Mouse (Mus musculus) heart, embryonic 12.5 days (tissue): Measurements from ENCODE around the gene Rps19. TPM values are rescaled to one million over a fixed set of nuclear protein-coding genes. Genes with fewer than 3 reads are reported as not detected.
A peak's percentile ranks its signal among the peaks of the same experiment; 100 is the strongest.

Source experiments
- ATAC-seq: fragments of 200-750 bp; cut with Nextera tagmentation; 2 replicates; pipeline ENCODE4 v1.8.0; 2017; ENCODE audit warnings: moderate TSS enrichment, moderate library complexity; ENCODE audit not compliant: insufficient number of reproducible peaks, low FRiP score
- H3K27ac ChIP-seq: fragments of 300-500 bp; sonication (generic); 2 replicates; pipeline ENCODE4 v1.5.1; 2016; ENCODE audit warnings: mild to moderate bottlenecking, moderate library complexity; ENCODE audit not compliant: poor library complexity, severe bottlenecking
- H3K27me3 ChIP-seq: fragments of 300-500 bp; sonication (generic); replicated peaks from 2 replicates; pipeline ENCODE4 v1.6.1; 2016; ENCODE audit warnings: mild to moderate bottlenecking, moderate library complexity
- H3K36me3 ChIP-seq: fragments of 300-500 bp; sonication (generic); 2 replicates; pipeline ENCODE4 v1.6.1; 2016; ENCODE audit warnings: mild to moderate bottlenecking, moderate library complexity
- H3K4me1 ChIP-seq: fragments of 300-500 bp; sonication (generic); replicated peaks from 2 replicates; pipeline ENCODE4 v1.6.1; 2016; ENCODE audit warnings: mild to moderate bottlenecking
- H3K4me2 ChIP-seq: fragments of 300-500 bp; sonication (generic); 2 replicates; pipeline ENCODE4 v1.6.1; 2016; ENCODE audit warnings: mild to moderate bottlenecking, moderate library complexity
- H3K4me3 ChIP-seq: fragments of 300-500 bp; sonication (generic); 2 replicates; pipeline ENCODE4 v1.5.1; 2016; ENCODE audit warnings: mild to moderate bottlenecking
- H3K9ac ChIP-seq: fragments of 300-500 bp; sonication (generic); 2 replicates; pipeline ENCODE4 v1.6.1; 2016; ENCODE audit warnings: mild to moderate bottlenecking, moderate library complexity
- H3K9me3 ChIP-seq: fragments of 300-500 bp; sonication (generic); replicated peaks from 2 replicates; pipeline ENCODE4 v1.6.1; 2016; ENCODE audit warnings: mild to moderate bottlenecking, moderate library complexity
- WGBS: fragments of 180-500 bp; shearing (Covaris S2); methylation state at CpG from one replicate; pipeline ENCODE4 v1.1.7; 2016; 5-methylcytosine and 5-hydroxymethylcytosine counted together
- polyA plus RNA-seq: library from polyadenylated mRNA; unstranded; fragments of >200 nt; fragmentation: Nextera tagmentation; extraction: Ambion mirVana; gene quantifications from 2 replicates; pipeline ENCODE4 v1.2.1, GENCODE M21; 2016

The Rps19 gene
- polyA plus RNA-seq, 1 experiment from 2014 or later = 1,216 TPM

GRCm38 (mm10) chr7:24851596-24852325, 32.4 kb upstream of the Rps19 start:
- H3K4me3 ChIP-seq = no peak overlapping the region
- WGBS = 73% methylated on average over 5 of the region's 5 CpGs
- no peaks in the 10 kb centered on the region for H3K27me3 ChIP-seq
- 0 out of 2 replicates have a peak, but pooled peaks cover 8% of the 10 kb centered on the region for H3K4me1 ChIP-seq
- 0 out of 2 replicates have a peak overlapping the region, but pooled peaks have one; percentile 1 for H3K4me2 ChIP-seq
- no peak overlapping the region for H3K9ac ChIP-seq
- H3K36me3 ChIP-seq = no peaks in the 10 kb centered on the region
- no peak for ATAC-seq
- peak overlapping the region; percentile 29 for H3K27ac ChIP-seq
- no peaks in the 10 kb centered on the region for H3K9me3 ChIP-seq

GRCm38 (mm10) chr7:24852557-24853232, 31.5 kb upstream of the Rps19 start:
- Histone ChIP-seq H3K4me2 (0 out of 2 replicates have a peak overlapping the region, but pooled peaks have one; percentile 1), H3K27me3 (no peaks in the 10 kb centered on the region), H3K9me3 (no peaks in the 10 kb centered on the region), H3K4me1 (0 out of 2 replicates have a peak, but pooled peaks cover 8% of the 10 kb centered on the region), H3K4me3 (no peak overlapping the region), H3K9ac (no peak overlapping the region), H3K36me3 (no peaks in the 10 kb centered on the region), H3K27ac (peak overlapping the region; percentile 29)
- peak; percentile 89 for ATAC-seq
- WGBS = 58% methylated on average over 8 of the region's 8 CpGs

GRCm38 (mm10) chr7:24853233-24853563, 31.0 kb upstream of the Rps19 start:
- H3K4me2 ChIP-seq = no peak overlapping the region
- ATAC-seq = peak; percentile 15

GRCm38 (mm10) chr7:24853695-24854094, 30.5 kb upstream of the Rps19 start:
- H3K4me1 ChIP-seq = 0 out of 2 replicates have a peak, but pooled peaks cover 8% of the 10 kb centered on the region
- no peaks in the 10 kb centered on the region for H3K9me3 ChIP-seq
- H3K27me3 ChIP-seq = no peaks in the 10 kb centered on the region
- peak overlapping the region; percentile 5; the same call in 1 of the 2 replicates for H3K27ac ChIP-seq
- no peak overlapping the region for H3K9ac ChIP-seq
- 32% methylated on average over 7 of the region's 7 CpGs for WGBS
- H3K4me2 ChIP-seq = no peak overlapping the region
- no peaks in the 10 kb centered on the region for H3K36me3 ChIP-seq
- H3K4me3 ChIP-seq = no peak overlapping the region
- ATAC-seq = no peak

More at GRCm38 (mm10) chr7:24853233-24853563, 31.0 kb upstream of the Rps19 start:
- Histone ChIP-seq H3K27me3 (no peaks in the 10 kb centered on the region), H3K9ac (no peak overlapping the region), H3K36me3 (no peaks in the 10 kb centered on the region), H3K9me3 (no peaks in the 10 kb centered on the region), H3K4me1 (0 out of 2 replicates have a peak, but pooled peaks cover 8% of the 10 kb centered on the region), H3K4me3 (no peak overlapping the region), H3K27ac (peak overlapping the region; percentile 5; the same call in 1 of the 2 replicates)

GRCm38 (mm10) chr7:24856460-24857120, 27.6 kb upstream of the Rps19 start:
- Histone ChIP-seq H3K9ac (no peak overlapping the region), H3K9me3 (no peaks in the 10 kb centered on the region), H3K27ac (no peak overlapping the region), H3K4me3 (no peak overlapping the region), H3K4me1 (0 out of 2 replicates have a peak, but pooled peaks cover 4% of the 10 kb centered on the region), H3K4me2 (no peak overlapping the region), H3K27me3 (no peaks in the 10 kb centered on the region), H3K36me3 (no peaks in the 10 kb centered on the region)
- ATAC-seq = no peak
- WGBS = 46% methylated on average over 6 of the region's 6 CpGs

GRCm38 (mm10) chr7:24859234-24859633, 24.9 kb upstream of the Rps19 start:
- no peaks in the 10 kb centered on the region for H3K9me3 ChIP-seq
- no peaks in the 10 kb centered on the region for H3K36me3 ChIP-seq
- no peak overlapping the region for H3K9ac ChIP-seq
- 65% methylated on average over 5 of the region's 5 CpGs for WGBS
- no peak overlapping the region for H3K27ac ChIP-seq
- no peak overlapping the region for H3K4me2 ChIP-seq
- no peaks in the 10 kb centered on the region for H3K4me1 ChIP-seq
- no peaks in the 10 kb centered on the region; the same call in 1 of the 2 replicates for H3K27me3 ChIP-seq
- ATAC-seq = peak; percentile 88
- no peak overlapping the region for H3K4me3 ChIP-seq

- Histone ChIP-seq H3K4me3 (no peak within 1 kb of the TSS), H3K27me3 (peaks cover 4% of the 10 kb centered on the region; the same call in 1 of the 2 replicates), H3K9ac (no peak within 1 kb of the TSS), H3K4me1 (no peaks in the 10 kb centered on the region), H3K9me3 (no peaks in the 10 kb centered on the region), H3K27ac (no peak within 1 kb of the TSS), H3K36me3 (no peaks in the 10 kb centered on the region), H3K4me2 (no peak within 1 kb of the TSS)
- WGBS = 85% methylated on average over 7 of the region's 7 CpGs
- no peak for ATAC-seq
These were observed 22.3 kb upstream of the Rps19 start, which contains the start of gene Gm9844 for GRCm38 (mm10) chr7:24861913-24862312. Gene Gm9844 (plus strand): TSS chr7:24862213.

- 72% methylated on average over 4 of the region's 4 CpGs for WGBS
- no peak overlapping the region for H3K27ac ChIP-seq
- H3K9me3 ChIP-seq = no peaks in the 10 kb centered on the region
- no peak for ATAC-seq
- H3K4me3 ChIP-seq = no peak overlapping the region
- no peaks in the 10 kb centered on the region for H3K4me1 ChIP-seq
- H3K36me3 ChIP-seq = no peaks in the 10 kb centered on the region
- H3K27me3 ChIP-seq = peaks cover 7% of the 10 kb centered on the region; the same call in 1 of the 2 replicates
- H3K4me2 ChIP-seq = no peak overlapping the region
- no peak overlapping the region for H3K9ac ChIP-seq
These were observed 21.3 kb upstream of the Rps19 start for GRCm38 (mm10) chr7:24862853-24863252.

- Histone ChIP-seq H3K4me3 (no peak overlapping the region), H3K9me3 (no peaks in the 10 kb centered on the region), H3K4me2 (no peak overlapping the region), H3K4me1 (no peaks in the 10 kb centered on the region), H3K36me3 (no peaks in the 10 kb centered on the region), H3K9ac (no peak overlapping the region), H3K27me3 (peaks cover 14% of the 10 kb centered on the region), H3K27ac (no peak overlapping the region)
- 22% methylated on average over 6 of the region's 6 CpGs for WGBS
- ATAC-seq = no peak
These were observed 20.0 kb upstream of the Rps19 start for GRCm38 (mm10) chr7:24864156-24864555.

GRCm38 (mm10) chr7:24869080-24869479, 15.1 kb upstream of the Rps19 start:
- no peak for ATAC-seq
- Histone ChIP-seq H3K4me2 (no peak overlapping the region), H3K9ac (no peak overlapping the region), H3K27me3 (peaks cover 54% of the 10 kb centered on the region), H3K4me1 (peaks cover 4% of the 10 kb centered on the region), H3K9me3 (peaks cover 11% of the 10 kb centered on the region), H3K4me3 (no peak overlapping the region), H3K27ac (no peak overlapping the region), H3K36me3 (no peaks in the 10 kb centered on the region)
- 64% methylated on average over 17 of the region's 17 CpGs for WGBS
